Mouse (Mus musculus) kidney, adult 18-20 months (tissue): ENCODE data around the gene Borcs7.

Experiments used
- DNase-seq: peaks from one replicate; pipeline ENCODE4 v3.0.0; 2021

Gene Borcs7

DNA sequence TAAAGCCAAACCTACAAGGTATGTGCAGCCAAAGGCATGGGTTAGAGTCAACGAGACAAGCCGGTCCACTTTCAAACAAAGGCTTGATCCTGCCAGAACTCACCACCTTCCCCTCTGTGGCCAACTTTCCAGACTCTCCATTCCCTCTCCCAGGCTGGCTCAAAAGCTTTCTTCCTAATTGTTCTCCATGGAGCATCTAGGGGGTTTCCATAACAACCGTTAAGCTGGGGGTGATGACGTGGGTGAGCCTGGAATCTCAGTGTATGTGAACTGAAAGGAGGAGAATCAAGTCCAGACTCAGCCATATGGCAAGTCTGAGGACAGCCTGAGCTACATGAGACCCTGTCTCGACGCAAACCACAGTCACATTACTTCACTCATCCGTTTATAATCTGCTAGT is 24.2 kb upstream of the Borcs7 start:
- DNase-seq: no peak

GRCm38 (mm10) chr19:46667300-46667699 is 22.4 kb upstream of the Borcs7 start:
- no peak for DNase-seq

DNA sequence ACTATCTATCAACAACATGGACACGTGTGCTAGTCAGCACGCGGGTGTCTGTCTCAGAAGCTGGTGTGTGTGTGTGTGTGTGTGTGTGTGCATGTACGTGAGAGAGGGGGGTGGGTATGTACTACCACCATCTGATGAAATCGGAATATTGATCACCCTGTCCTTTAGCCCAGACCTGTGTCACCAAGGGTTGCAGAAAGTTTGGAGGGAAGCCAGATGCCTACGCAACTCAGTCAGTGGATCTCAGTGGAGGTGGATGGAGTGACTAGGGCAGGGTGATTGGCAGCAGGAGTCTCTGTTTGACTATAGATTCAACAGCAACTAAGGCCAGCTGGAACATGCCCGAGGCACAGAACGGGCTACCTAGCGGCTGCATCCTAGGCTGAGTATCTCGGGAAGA is 21.4 kb upstream of the Borcs7 start:
- no peak for DNase-seq

DNA sequence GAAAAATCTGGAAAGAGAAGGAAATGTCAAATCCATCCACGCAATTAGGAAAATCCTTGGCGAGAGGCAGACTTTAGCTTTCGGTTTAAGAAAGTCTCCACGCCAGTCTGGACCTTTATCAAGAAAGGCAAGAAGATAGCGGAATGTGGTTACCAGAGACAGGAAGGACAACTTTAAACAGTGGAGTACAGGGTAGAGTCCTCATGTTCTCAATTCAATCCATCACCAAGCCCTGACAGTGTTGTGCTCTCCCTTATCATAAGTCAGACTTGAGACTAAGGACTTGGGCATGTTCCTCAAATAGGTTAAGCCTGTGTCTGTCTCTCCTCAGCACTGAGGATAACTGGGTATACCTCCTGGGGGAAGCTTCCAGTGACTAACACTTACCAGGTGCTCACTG is 19.9 kb upstream of the Borcs7 start:
- no peak for DNase-seq

DNA sequence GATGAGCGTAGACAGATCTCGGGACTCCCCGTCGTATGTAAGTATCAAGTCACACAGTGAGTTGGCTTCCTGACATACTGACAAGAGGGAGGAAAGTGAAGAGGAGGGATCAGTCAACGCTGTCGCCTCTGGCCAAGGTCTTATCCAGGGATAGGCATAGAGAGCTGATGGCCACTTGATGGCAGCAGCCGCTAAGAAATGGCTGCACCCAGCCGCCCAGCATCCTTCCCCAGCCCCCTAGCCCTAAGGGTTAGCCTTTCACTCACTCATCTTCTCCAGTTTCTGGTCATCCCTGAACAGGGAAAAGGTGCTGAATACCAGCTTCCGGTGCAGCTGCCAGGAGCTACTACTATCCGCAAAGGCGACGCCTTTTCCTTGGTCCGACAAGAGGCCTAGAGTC is 19.0 kb upstream of the Borcs7 start:
- peak; percentile 72 for DNase-seq

DNA sequence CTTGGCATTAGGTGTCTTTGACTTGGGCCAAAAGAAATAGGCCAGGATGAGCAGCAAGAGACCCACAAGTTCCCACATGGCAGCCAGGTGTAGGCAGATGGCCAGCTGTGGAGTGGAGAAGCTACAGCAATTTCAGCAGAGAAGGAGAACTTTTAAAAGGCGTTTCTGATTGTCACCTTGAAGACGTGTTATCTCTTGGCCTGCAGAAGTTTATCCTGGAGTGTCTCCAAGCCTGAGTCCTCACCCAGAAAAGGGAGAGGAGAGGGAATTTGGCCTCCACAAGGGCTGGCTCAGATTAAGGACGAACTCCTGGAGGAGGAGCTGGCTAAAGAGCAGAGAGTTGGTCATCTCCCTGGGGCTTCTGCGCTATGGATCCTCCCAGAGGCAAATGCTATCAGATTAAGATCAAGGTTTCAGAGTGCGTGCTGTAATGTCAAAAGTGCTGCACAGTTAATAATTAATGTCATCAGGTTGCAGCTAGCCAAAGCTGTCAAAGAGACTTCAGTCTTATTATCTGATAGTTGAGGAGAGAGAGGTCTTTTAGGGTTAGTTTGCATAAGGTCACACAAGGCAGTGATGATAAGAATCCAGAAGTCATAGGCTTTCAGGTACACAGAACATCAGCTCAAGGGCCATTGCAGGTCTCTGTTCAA is 16.8 kb upstream of the Borcs7 start, which contains the start of gene Cyp17a1:
Gene Cyp17a1 (minus strand): TSS at position 407 of the 653 bp plus-strand sequence.
- no peak for DNase-seq

GRCm38 (mm10) chr19:46675641-46676040 is 14.1 kb upstream of the Borcs7 start:
- DNase-seq: no peak

GRCm38 (mm10) chr19:46679720-46680383 is 9.9 kb upstream of the Borcs7 start:
- DNase-seq: no peak

- DNase-seq: no peak
Observed at GRCm38 (mm10) chr19:46690387-46690786, 681 bp downstream of the Borcs7 start.

DNA sequence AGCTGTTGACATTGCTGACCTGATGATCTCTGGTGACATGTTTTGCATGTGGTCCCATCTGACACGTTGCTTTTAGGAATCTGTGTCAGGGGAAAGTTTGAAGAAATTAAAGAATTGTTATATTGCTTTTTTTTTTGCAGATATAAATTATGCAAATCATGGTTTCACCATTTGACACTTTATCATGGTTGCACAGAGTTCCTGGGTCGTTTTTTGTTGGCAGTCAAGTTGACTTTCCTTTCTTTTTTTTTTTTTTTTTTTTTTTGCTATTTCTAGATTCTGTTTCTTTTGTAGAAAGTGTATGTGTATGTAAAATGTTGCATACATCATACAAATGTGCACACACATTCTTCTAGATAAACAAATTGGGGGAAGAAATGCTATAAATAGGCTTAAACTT is 1.4 kb downstream of the Borcs7 start:
- DNase-seq: no peak

DNA sequence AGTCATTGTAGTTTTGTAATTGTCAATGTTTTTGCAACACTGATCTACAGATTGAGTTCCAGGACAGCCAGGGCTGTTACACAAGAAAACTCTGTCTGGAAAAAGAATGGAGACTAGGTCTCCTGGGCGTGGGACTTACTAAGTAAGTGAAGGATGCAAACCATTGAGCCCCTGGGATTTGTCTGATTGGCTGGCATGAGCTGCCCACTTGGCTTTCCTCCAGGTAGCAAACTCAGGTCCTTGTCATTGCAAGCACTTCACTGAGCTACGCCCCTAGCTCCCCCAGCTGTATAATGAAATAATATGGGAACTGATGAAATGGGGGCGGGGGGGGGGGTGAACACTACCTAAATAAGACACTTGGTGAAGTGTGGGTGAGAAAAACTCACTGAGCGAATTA is 3.4 kb downstream of the Borcs7 start:
- DNase-seq: no peak

DNA sequence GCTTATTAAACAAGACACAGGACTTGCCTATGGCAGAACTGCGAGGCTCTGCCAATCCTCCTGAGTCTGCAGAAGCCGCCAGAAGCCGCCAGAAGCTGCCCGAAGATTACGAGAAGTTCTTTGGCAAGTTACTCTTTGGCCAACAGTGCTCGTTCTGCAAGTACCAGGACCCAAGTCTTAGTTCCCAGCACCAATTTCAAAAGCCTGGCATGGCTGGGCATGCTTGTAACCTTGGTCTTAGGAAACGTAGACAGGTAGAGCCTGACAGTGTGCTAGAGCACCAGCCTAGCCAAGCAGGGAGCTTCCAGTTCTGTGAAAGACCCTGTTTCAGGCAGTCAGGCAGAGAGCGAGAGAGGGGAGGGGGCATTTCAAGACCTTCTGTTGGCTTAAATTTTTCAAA is 6.8 kb downstream of the Borcs7 start:
- no peak for DNase-seq

DNA sequence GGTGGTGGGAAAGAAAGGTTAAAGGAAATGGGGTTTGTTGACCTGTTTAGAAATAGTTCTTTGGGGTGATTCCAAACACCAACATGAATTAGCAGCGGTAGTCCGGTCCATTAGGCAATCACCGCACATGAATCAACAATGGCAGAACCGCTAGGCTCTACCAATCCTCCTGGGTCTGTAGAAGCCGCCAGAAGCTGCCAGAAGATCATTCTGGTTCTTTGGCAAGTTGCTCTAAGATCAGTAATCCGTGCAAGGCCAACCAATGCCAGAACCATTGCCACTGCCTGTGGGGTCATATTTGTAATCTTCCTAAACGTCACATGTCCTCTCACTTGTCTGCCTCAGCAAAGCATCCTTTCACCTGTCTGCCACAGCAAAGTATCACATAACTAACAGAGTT is 7.2 kb downstream of the Borcs7 start:
- DNase-seq: no peak

DNA sequence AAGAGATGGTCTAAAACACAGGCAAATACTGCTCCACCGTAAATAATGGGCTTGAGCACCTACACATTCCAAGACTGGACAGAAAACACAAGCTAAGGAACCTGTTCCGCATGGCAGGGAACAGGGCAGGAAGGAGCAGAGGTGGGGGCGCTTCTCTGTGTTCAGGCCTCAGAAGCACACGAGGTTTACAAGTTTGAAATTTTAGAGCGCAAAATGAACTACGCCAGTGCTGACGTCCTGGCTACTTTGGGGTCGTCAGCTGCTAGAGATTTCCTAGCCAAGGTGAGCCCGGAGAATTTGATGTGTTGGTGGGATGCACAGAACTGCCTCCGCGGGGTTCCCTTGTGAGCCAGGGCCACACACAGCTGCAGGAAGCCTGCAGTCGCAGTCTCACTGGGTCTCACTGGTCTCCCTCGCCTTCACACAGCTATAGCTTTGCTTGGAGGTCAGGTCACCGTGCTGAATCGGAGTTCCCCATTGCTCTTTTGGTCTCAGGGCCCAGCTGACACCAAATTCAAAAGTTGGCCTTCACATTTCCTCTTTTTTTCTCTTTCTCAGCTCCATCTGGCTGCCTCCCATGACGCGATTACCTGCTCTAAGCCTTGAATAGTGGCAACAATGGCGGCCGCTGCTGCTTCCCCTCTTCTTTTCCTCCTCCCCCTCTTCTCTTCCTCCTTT is 8.3 kb downstream of the Borcs7 start:
- no peak for DNase-seq

DNA sequence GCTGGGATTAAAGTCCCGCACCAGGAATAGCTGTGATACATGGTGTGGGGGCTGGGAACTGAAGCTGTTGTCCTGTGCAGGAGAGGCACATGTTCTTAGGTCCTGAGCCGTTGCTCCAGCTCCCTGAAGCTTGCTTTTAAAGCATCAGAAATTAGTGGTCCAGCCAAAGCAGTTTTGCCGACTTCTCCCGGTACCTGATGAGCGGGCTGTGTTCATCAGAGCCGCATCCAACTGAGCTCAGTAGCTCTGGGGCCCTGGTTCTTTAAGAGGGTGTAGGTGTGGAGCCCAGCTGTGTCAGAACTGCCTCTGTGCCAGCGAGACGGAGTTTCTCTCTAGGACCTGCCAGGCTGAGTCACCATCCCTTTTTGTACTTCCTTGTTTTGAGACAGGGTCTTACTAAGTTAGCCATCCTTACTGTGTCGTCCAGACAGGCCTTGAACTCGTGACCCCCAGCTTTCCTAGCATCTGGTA is 9.3 kb downstream of the Borcs7 start:
- no peak for DNase-seq

GRCm38 (mm10) chr19:46701156-46701555 is 11.4 kb downstream of the Borcs7 start:
- peak; percentile 62 for DNase-seq

- DNase-seq: no peak
Observed at GRCm38 (mm10) chr19:46705779-46706495, 16.2 kb downstream of the Borcs7 start.

DNA sequence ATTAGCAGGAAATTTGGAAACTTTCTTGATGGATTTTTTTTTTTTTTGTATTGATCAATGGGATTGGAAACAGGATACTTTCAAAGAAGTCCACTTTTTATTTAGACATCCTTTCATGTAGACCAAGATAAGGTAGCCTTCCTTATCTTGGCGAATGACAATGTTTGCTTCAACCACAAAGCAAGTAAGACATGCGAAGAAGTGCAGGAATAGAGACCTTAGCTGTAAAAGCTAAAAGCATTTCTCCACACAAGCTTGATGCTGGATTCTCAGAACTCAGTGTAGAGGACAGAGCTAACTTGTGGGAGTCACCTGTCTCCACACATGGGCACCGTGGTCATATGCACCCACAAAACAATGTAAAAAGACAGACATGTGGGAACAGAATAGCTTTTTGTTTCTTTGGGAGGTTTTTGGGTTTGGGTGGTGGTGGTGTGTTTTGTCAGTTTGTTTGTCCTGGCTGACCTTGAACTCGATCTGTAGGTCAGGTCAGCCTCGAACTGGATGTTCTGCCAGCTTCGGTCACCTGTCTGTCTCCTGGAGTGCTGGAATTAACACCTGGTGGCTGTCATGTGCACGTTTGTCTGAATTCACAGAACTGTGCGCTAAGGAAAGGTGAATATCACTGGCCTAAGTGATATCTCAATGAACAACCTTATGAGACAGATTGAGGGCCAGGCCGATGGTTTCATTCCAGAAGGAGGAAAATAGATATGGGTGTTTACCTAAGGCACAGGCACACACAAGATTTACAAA is 17.0 kb downstream of the Borcs7 start:
- peak; percentile 41 for DNase-seq

- peak; percentile 87 for DNase-seq
Observed at GRCm38 (mm10) chr19:46707296-46708151, 17.8 kb downstream of the Borcs7 start, which contains the start of gene As3mt. As3mt (plus strand) TSS chr19:46707458.

DNA sequence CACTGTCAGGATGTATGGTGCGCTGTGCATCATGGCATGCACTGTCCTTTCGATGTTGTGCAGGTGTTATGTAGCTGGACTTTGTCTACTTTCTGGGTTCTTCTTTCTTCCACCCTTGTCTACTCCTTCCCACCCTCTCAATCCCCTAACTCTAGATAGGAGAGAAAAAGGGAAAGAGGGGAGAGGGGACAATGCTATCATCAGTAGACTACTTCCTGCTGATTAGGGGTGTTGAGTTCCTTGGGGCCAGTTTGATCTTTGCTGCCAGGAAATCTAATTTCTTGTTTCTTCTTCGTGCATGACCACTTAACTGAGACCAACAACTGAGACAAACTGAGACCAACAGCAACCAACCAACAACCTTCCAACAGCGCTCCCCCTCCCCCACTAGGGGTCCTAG is 20.9 kb downstream of the Borcs7 start:
- no peak for DNase-seq

DNA sequence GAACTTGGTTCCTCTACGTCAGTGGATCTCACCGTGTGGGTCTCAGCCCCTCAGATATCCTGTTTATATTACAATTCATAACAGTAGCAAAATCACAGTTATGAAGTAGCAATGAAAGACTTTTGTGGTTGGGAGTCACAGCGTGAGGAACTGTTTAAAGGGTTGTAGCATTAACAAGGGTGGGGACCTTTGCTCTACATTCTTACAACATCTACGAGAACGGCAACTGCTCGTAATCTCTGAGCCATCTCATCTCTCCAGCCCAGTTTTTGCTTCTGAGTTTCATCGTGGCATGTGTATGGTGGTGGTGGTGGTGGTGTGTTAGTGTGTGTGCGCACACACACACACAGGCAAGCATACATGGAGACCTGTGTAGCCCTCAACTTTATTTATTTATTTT is 24.5 kb downstream of the Borcs7 start:
- DNase-seq: no peak

GRCm38 (mm10) chr19:46715016-46715415 is 25.3 kb downstream of the Borcs7 start:
- no peak for DNase-seq
